Mouse (Mus musculus): Measurements from ENCODE around the gene Reps2.

- TF ChIP-seq SIN3A (IDR thresholded peaks at IDR 0.05; ENCODE audit: low read length) (no peak), CTCF (IDR thresholded peaks at IDR 0.05 in 2 of 3, conservative IDR thresholded peaks at IDR 0.05 in 1 of 3; ENCODE audit: control insufficient read depth in 1 of 3, insufficient read depth in 1 of 3, low read depth in 2 of 3, low read length in 3 of 3, poor library complexity in 1 of 3, severe bottlenecking in 1 of 3) (no peak), ZKSCAN1 (IDR thresholded peaks at IDR 0.05; ENCODE audit: low read depth, low read length) (no peak), TBP (IDR thresholded peaks at IDR 0.05; ENCODE audit: low read depth, low read length) (no peak), MXI1 (IDR thresholded peaks at IDR 0.05; ENCODE audit: low read depth, low read length) (no peak), POLR2A (IDR thresholded peaks at IDR 0.05; ENCODE audit: control insufficient read depth in 1 of 2, insufficient read depth in 1 of 2, low read depth in 1 of 2, low read length in 2 of 2, poor library complexity in 1 of 2) (no peak)
These were observed 224.0 kb downstream of the Reps2 start for GRCm38 (mm10) chrX:162419431-162419830.
